Mouse (Mus musculus) kidney, adult 2 months (tissue): ENCODE results near the gene Plbd2.

Source experiments
- CTCF ChIP-seq: fragments of 200-500 bp; conservative IDR thresholded peaks from 2 replicates; pipeline ENCODE4 v1.5.1; 2011; ENCODE audit warnings: low read depth, mild to moderate bottlenecking, control low read depth, low read length, moderate library complexity, mixed read lengths; ENCODE audit not compliant: insufficient read depth, insufficient read length
- POLR2A ChIP-seq: fragments of 200-500 bp; IDR thresholded peaks from one replicate; pipeline ENCODE4 v1.6.1; 2011; ENCODE audit warnings: low read depth, low read length, control low read depth

DNA sequence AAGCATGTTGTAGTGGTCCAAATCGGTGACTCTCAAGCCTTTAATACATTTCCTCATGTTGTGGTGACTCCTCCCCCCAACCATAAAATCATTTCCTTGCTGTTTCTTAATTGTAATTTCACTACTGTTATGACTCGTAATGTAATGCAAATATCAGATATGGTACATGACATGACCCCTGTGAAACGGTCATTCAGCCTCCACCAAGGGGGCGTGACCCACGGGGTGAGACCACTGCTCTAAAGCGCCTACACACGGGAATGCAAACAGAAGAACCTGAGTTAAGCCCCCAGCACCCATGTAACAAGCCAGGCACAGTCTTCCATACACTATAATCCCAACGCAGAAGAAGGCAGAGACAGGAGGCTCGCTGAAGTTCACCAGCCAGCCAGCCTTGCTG, 2.4 kb upstream of the Plbd2 start:
- TF ChIP-seq CTCF (no peak), POLR2A (no peak)
